Mouse (Mus musculus) intestine, embryonic 14.5 days (tissue): ENCODE results near the gene Btnl10. TPM values are rescaled to one million over a fixed set of nuclear protein-coding genes. Genes with fewer than 3 reads are reported as not detected.
A peak's percentile ranks its signal among the peaks of the same experiment; 100 is the strongest.

ENCODE experiments used
- ATAC-seq: fragments of 200-750 bp; cut with Nextera tagmentation; replicated peaks from 2 replicates; pipeline ENCODE4 v1.8.0; 2017; ENCODE audit warnings: low read depth, moderate number of reproducible peaks, moderate TSS enrichment, moderate library complexity; ENCODE audit not compliant: low FRiP score, low TSS enrichment
- DNase-seq: peaks from one replicate; pipeline ENCODE4 v3.0.0-alpha.2; 2018; ENCODE audit warnings: low spot score
- H3K27ac ChIP-seq: fragments of 300-500 bp; sonication (generic); 2 replicates; pipeline ENCODE4 v1.5.1; 2014; ENCODE audit warnings: low read depth, mild to moderate bottlenecking, control low read depth
- H3K27me3 ChIP-seq: fragments of 300-500 bp; sonication (generic); replicated peaks from 2 replicates; pipeline ENCODE4 v1.6.1; 2014; ENCODE audit warnings: low read length, control low read depth; ENCODE audit not compliant: control insufficient read depth, insufficient read depth
- H3K36me3 ChIP-seq: fragments of 300-500 bp; sonication (generic); 2 replicates; pipeline ENCODE4 v1.6.1; 2014; ENCODE audit warnings: low read length, control low read depth; ENCODE audit not compliant: control insufficient read depth, insufficient read depth
- H3K4me1 ChIP-seq: fragments of 300-500 bp; sonication (generic); replicated peaks from 2 replicates; pipeline ENCODE4 v1.6.1; 2014; ENCODE audit warnings: low read length, control low read depth, mixed read lengths; ENCODE audit not compliant: control insufficient read depth, insufficient read depth
- H3K4me2 ChIP-seq: fragments of 300-500 bp; sonication (generic); 2 replicates; pipeline ENCODE4 v1.6.1; 2014; ENCODE audit warnings: low read length
- H3K4me3 ChIP-seq: fragments of 300-500 bp; sonication (generic); 2 replicates; pipeline ENCODE4 v1.5.1; 2014; ENCODE audit warnings: low read depth, low read length, control low read depth, mixed read lengths
- H3K9ac ChIP-seq: fragments of 300-500 bp; sonication (generic); 2 replicates; pipeline ENCODE4 v1.6.1; 2014; ENCODE audit warnings: mild to moderate bottlenecking, low read length
- H3K9me3 ChIP-seq: fragments of 300-500 bp; sonication (generic); 2 replicates; pipeline ENCODE4 v1.6.1; 2016; ENCODE audit warnings: low read length, control low read depth; ENCODE audit not compliant: control insufficient read depth
- WGBS: fragments of 180-500 bp; shearing (Covaris S2); extraction: QIAGEN DNeasy Blood & Tissue Kit; methylation state at CpG from one replicate; pipeline ENCODE4 v1.1.7; 2014; 5-methylcytosine and 5-hydroxymethylcytosine counted together
- polyA plus RNA-seq: library from polyadenylated mRNA; unstranded; fragments of >200 nt; fragmentation: Nextera tagmentation; extraction: Ambion mirVana; gene quantifications from 2 replicates; pipeline ENCODE4 v1.2.1, GENCODE M21; 2014

Btnl10 gene
- polyA plus RNA-seq, 1 experiment from 2014 or later = 0.05 TPM

GRCm38 (mm10) chr11:58938322-58939087, 20.8 kb downstream of the Btnl10 start, which contains the start of gene Rnf187:
Gene Rnf187 (minus strand): TSS chr11:58938916.
- Histone ChIP-seq H3K4me2 (peak within 1 kb of the TSS; percentile 88), H3K36me3 (peaks cover 33% of the 10 kb centered on the region), H3K4me1 (peaks cover 18% of the 10 kb centered on the region), H3K9me3 (no peaks in the 10 kb centered on the region), H3K27me3 (no peaks in the 10 kb centered on the region), H3K27ac (peak within 1 kb of the TSS; percentile 89), H3K4me3 (peak within 1 kb of the TSS; percentile 95), H3K9ac (peak within 1 kb of the TSS; percentile 96)
- DNase-seq (peak; percentile 94), ATAC-seq (peak; percentile 98)
- under 1% methylated on average over 88 of the region's 95 CpGs for WGBS

DNA sequence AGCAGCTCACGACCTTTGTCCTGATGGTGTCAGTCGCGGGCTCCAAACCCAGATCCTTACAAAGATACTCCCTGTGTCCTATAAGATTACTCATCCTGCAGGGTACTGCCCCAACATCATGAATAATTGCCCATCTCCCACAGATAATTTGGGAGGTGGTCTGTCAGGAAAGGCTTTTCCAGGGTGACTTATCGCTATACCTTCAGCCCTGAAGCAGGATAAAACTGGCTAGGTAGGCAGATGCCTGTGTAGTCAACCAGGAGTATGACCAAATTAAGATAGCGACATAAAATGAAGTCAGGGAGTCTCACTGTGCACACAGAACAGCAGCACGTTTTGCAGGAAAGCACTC, 21.4 kb downstream of the Btnl10 start:
- WGBS = 14% methylated on average over 6 of the region's 6 CpGs
- DNase-seq = no peak
- Histone ChIP-seq H3K27ac (peak overlapping the region; percentile 89), H3K36me3 (peaks cover 27% of the 10 kb centered on the region), H3K4me1 (peaks cover 18% of the 10 kb centered on the region), H3K9me3 (no peaks in the 10 kb centered on the region), H3K4me2 (peak overlapping the region; percentile 88), H3K27me3 (no peaks in the 10 kb centered on the region), H3K9ac (peak overlapping the region; percentile 96), H3K4me3 (peak overlapping the region; percentile 95)
- ATAC-seq = peak; percentile 3; the same call in 1 of the 2 replicates

GRCm38 (mm10) chr11:58944136-58944535, 26.4 kb downstream of the Btnl10 start:
- H3K9ac ChIP-seq = no peak overlapping the region

DNA sequence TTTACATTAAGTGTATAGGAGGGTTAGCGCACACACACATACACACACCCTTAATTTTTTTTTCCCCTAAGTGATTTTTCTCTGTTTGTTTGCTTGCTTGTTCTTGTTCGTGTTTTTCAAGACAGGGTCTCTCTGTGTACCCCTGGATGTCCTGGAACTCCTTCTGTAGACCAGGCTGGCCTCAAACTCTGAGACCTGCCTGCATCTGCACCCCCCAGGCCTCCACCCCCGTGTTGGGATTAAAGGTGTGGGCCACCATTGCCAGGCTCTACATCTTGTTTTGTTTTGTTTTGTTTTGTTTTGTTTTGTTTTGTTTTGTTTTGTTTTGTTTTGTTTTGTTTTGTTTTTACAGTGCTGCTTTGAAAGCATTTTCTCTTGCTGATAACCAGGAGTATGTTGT, 29.6 kb downstream of the Btnl10 start:
- Histone ChIP-seq H3K9me3 (no peaks in the 10 kb centered on the region), H3K36me3 (no peaks in the 10 kb centered on the region), H3K27ac (no peak overlapping the region), H3K4me1 (peaks cover 8% of the 10 kb centered on the region; the same call in 1 of the 2 replicates), H3K4me3 (no peak overlapping the region), H3K9ac (no peak overlapping the region), H3K27me3 (no peaks in the 10 kb centered on the region), H3K4me2 (peak overlapping the region; percentile 80; the same call in 1 of the 2 replicates)
- WGBS = 87% methylated on average over 3 of the region's 3 CpGs
- ATAC-seq (no peak), DNase-seq (no peak)

More at GRCm38 (mm10) chr11:58944136-58944535, 26.4 kb downstream of the Btnl10 start:
- ATAC-seq = no peak
- Histone ChIP-seq H3K4me2 (no peak overlapping the region), H3K4me1 (peaks cover 11% of the 10 kb centered on the region), H3K9me3 (no peaks in the 10 kb centered on the region), H3K4me3 (no peak overlapping the region), H3K27ac (no peak overlapping the region), H3K27me3 (no peaks in the 10 kb centered on the region), H3K36me3 (no peaks in the 10 kb centered on the region)
- WGBS = 67% methylated on average over 5 of the region's 5 CpGs
- no peak for DNase-seq

DNA sequence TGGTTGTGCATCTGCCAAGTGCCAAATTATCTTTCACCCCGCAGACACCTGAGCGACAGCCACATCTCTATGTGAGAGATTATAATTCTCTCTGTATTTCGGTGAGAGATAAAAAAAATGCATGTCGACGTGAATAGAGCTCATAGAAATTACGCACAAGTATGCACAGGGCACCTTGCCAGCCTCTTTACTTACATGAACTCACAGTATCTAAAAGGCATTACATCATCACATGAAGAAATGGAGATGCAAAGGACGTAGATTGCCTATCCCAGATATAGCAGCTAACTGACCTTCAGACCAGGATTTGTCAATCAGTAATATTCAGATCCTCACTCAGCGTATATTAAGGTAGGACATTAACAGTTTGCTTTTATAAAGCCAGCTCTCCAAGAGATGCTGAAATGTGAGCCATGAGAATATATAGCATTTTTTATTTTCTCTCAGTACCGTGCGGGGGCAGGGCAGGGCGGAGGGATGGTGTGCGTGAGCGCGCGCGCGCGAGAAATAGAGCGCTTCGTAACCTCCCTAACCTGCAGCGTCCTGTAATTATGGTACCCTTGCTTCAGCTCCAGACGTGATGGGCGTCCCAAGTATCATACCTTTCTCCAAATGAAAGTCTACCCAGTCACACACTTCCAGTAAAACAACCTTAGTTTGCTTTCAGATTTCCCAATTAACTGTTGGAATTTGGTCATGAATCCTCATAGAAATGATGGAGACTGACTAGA, 30.3 kb downstream of the Btnl10 start:
- peaks cover 9% of the 10 kb centered on the region for H3K4me1 ChIP-seq
- no peaks in the 10 kb centered on the region for H3K27me3 ChIP-seq
- H3K27ac ChIP-seq = peak overlapping the region; percentile 93
- peak; percentile 57 for ATAC-seq
- no peaks in the 10 kb centered on the region for H3K36me3 ChIP-seq
- no peaks in the 10 kb centered on the region for H3K9me3 ChIP-seq
- H3K4me3 ChIP-seq = peak overlapping the region; percentile 48
- WGBS = 14% methylated on average over 23 of the region's 23 CpGs
- no peak for DNase-seq
- peak overlapping the region; percentile 45 for H3K9ac ChIP-seq
- H3K4me2 ChIP-seq = peak overlapping the region; percentile 80

- H3K4me2 ChIP-seq = peak within 1 kb of the TSS; percentile 80
- no peaks in the 10 kb centered on the region for H3K9me3 ChIP-seq
- peak within 1 kb of the TSS; percentile 61 for H3K9ac ChIP-seq
- DNase-seq = peak; percentile 88
- H3K4me3 ChIP-seq = peak within 1 kb of the TSS; percentile 48
- no peaks in the 10 kb centered on the region for H3K27me3 ChIP-seq
- no peaks in the 10 kb centered on the region for H3K36me3 ChIP-seq
- peak; percentile 90 for ATAC-seq
- peak within 1 kb of the TSS; percentile 93 for H3K27ac ChIP-seq
- under 1% methylated on average over 47 of the region's 48 CpGs for WGBS
- H3K4me1 ChIP-seq = peaks cover 14% of the 10 kb centered on the region
Observed at GRCm38 (mm10) chr11:58948542-58949479, 31.1 kb downstream of the Btnl10 start, which contains the start of gene Hist3h2ba. Gene Hist3h2ba (plus strand): TSS chr11:58948920.

DNA sequence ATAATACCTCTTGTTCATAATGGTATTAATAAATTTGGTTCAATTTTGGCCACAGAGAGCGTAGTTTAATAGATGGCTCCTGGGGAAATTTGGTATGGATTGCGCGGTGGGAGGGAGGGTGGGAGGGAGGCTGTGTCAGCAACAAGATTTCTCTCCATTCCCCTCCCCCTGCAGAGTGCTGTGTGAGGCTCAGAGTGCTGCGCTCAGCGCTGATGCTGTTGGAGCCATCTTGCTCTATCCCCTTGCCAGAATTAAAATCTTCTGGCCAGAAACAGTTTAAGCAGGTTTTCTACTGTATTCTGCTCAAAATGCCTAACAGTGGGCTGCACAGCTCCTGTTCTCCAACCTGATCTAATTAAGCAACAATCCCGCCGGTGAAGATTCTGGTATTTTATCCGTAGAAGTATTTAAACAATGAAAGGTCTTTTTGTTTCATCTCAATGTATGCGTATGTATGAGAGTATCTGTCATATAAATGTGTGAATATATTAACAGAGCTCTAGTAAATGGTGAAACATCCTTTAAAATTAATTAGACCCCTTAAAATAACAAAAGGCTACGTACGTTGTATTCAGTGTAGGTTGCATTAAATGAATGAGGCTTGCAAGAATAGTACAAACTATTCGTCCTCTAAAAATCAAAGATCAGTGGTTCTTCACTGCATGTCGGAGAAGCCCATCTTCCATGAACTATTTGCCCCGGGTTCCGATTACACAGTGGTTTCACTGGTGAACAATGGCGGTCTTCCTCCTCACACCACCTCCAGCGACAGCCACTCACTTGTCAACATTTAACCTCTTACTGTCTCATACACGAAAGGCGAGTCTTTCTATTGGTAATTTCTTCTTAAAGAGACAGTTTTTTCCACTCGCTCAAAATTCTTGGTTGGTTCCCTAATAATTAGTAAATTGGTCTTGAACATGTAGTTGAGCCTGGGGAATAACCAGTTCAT, 32.0 kb downstream of the Btnl10 start:
- DNase-seq (peak; percentile 71), ATAC-seq (peak; percentile 13; the same call in 1 of the 2 replicates)
- peak overlapping the region; percentile 80 for H3K4me2 ChIP-seq
- H3K9me3 ChIP-seq = no peaks in the 10 kb centered on the region
- peak overlapping the region; percentile 48 for H3K4me3 ChIP-seq
- no peaks in the 10 kb centered on the region for H3K36me3 ChIP-seq
- peaks cover 14% of the 10 kb centered on the region for H3K4me1 ChIP-seq
- peak overlapping the region; percentile 93 for H3K27ac ChIP-seq
- peak overlapping the region; percentile 61 for H3K9ac ChIP-seq
- H3K27me3 ChIP-seq = no peaks in the 10 kb centered on the region
- 8% methylated on average over 20 of the region's 20 CpGs for WGBS
